Mouse (Mus musculus) cerebellum, adult 11 months (tissue): ENCODE results near the gene Nrip1.

Experiments
- DNase-seq: peaks from one replicate; pipeline ENCODE4 v3.0.0; 2022

Nrip1 gene

GRCm38 (mm10) chr16:76265874-76266273 is 107.8 kb downstream of the Nrip1 start:
- no peak for DNase-seq

DNA sequence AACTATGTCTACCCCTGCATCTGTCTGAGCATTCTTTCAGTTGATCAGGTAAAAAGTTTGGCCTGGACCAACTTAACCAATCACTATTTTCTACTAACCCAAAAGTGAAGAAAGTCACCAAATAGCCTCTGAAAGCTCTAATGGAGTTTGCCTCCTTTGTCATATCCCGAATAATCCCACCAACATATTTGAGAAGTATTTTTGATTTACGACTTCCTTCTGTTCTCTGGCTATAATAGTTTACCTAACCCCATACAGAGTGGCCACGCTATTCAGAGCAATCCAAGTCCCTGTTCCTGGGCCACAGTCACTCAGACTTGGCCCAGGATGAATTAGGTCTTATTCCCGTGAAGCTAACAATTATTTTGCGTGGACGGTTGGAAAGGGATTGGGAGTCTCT is 108.3 kb downstream of the Nrip1 start:
- no peak for DNase-seq

GRCm38 (mm10) chr16:76263393-76263792 is 110.2 kb downstream of the Nrip1 start:
- DNase-seq = no peak

- no peak for DNase-seq
These were observed 113.3 kb downstream of the Nrip1 start for GRCm38 (mm10) chr16:76260296-76260695.

DNA sequence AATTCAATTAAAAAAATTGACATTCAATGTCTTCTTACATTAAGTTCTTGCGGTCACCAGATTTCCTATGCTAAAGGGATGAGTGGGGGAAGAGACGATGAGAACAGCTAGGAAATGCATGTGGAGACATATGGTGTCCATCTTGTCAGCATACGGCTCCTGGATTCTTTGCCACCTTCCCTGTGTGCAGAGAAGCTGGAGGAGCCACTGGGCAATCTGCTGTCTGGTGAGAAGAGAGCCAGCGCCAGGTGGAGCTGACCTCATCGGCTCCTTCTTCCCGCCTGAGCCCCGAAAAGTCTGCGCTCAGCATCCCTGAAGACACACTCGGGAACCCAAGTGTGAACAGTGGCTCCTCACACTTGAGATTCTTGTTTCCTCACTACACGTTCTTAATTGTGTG is 121.8 kb downstream of the Nrip1 start:
- DNase-seq = peak; percentile 80

DNA sequence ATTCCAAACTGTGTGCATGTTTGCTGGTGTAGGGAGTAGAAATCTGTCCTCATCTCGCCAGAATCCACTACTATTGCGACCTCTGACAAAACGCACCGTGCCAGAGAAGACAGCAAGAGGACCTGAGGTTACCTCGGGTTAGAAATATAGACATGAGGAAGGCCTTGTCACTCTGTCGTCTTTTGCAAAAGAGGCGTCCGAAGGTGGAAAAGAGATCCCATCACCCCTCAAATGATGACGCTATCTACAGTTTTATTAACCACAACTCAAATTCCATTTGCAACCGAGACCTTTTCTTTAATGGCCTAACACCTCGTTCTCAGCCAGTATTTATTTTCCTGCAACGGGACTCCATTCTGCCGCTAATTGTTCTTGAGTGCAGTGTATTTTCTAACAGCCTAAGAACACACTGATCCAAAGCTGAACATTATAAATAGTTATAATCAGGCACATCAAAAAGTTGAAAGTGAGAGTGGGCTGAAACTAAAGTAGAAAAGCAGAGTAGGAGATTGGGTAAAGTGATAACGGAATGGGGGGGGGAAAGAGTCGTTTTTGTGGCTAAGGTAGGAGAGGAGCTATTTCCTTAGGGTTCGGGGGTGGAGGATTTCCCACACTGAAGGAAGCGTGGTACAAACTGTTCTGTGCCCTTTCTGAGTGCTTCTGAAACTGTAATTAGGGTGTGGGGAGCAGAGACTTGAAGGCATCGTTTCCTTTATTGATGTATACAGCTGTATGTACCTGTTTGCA is 124.1 kb downstream of the Nrip1 start:
- no peak for DNase-seq

DNA sequence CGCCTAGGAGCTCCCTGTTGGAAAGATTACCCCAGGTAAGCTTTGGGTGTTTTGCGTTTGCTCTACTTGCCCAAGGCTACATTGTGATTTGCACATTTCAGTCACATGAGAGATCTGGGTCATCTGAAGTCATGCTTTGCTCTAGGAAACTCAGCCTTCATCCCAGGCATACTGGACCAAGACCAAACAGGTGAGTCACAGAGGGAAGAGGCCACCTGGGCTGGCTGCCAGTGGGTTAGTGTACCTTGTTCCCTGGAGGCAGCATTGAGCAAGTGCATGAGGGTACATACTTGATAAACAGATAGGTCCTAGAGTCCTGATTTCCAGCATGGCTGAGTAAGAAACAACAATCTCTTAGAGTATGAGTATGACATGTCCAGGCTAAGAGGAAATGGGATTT is 130.8 kb downstream of the Nrip1 start:
- peak; percentile 42 for DNase-seq

DNA sequence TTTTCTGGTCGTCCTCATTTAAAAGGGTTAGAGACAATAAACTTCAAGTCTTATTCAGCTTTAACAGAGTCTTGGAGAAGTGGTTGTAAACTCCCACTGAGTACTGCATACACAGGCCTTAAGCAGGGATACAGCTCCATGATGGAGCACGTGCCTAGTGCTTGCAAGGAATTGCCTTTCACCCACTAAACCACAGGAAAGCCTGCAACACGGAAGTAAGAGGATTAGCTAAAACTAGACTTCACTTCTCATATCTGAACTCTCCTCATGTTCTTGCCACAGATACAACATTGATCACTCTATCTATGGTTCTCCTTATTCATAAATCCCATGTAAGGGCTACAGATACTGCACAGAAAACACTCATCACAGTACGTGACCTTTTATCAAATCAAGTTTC is 132.4 kb downstream of the Nrip1 start:
- DNase-seq = no peak

GRCm38 (mm10) chr16:76239353-76239752 is 134.3 kb downstream of the Nrip1 start:
- no peak for DNase-seq

GRCm38 (mm10) chr16:76238784-76239183 is 134.8 kb downstream of the Nrip1 start:
- DNase-seq = no peak
